Mouse (Mus musculus): ENCODE measurements at regions not wholly inside any gene's neighbourhood (a gene's known extent, or its start where the extent isn't known, plus 50 kb on each side); places are given as distances from the start of the nearest gene placed in this dataset.

GRCm38 (mm10) chr3:45523281-45523680 lies 145.1 kb downstream of the Pcdh10 start:
- DNase-seq = no peak

- no peak for DNase-seq
These were observed 168.9 kb downstream of the Pcdh10 start for GRCm38 (mm10) chr3:45547091-45547490.

- peak; percentile 15 for DNase-seq
These were observed 177.5 kb downstream of the Pcdh10 start for GRCm38 (mm10) chr3:45555736-45556135.

GRCm38 (mm10) chr3:45572995-45573394 lies 194.8 kb downstream of the Pcdh10 start:
- no peak for DNase-seq

GRCm38 (mm10) chr3:45577035-45577434 lies 198.8 kb downstream of the Pcdh10 start:
- DNase-seq = no peak

GRCm38 (mm10) chr3:45593561-45593960 lies 215.4 kb downstream of the Pcdh10 start:
- DNase-seq = no peak

- DNase-seq = no peak
These were observed 224.1 kb downstream of the Pcdh10 start for GRCm38 (mm10) chr3:45602278-45602677.

- no peak for DNase-seq
These were observed 225.0 kb downstream of the Pcdh10 start for GRCm38 (mm10) chr3:45603151-45603550.

GRCm38 (mm10) chr3:45620729-45621128 lies 242.5 kb downstream of the Pcdh10 start:
- DNase-seq = no peak

GRCm38 (mm10) chr3:45645856-45646450 lies 267.8 kb downstream of the Pcdh10 start:
- no peak for DNase-seq

- DNase-seq = no peak
These were observed 271.2 kb downstream of the Pcdh10 start for GRCm38 (mm10) chr3:45649361-45649760.

GRCm38 (mm10) chr3:45657023-45657422 lies 278.8 kb downstream of the Pcdh10 start:
- no peak for DNase-seq

GRCm38 (mm10) chr3:45658093-45658776 lies 280.0 kb downstream of the Pcdh10 start:
- no peak for DNase-seq

- DNase-seq = no peak
These were observed 280.9 kb downstream of the Pcdh10 start for GRCm38 (mm10) chr3:45659052-45659451.

- no peak for DNase-seq
These were observed 292.2 kb downstream of the Pcdh10 start for GRCm38 (mm10) chr3:45670434-45670833.

GRCm38 (mm10) chr3:45677672-45678071 lies 299.5 kb downstream of the Pcdh10 start:
- DNase-seq = no peak

GRCm38 (mm10) chr3:45681410-45681809 lies 303.2 kb downstream of the Pcdh10 start:
- DNase-seq = no peak

GRCm38 (mm10) chr3:45707891-45708290 lies 329.7 kb downstream of the Pcdh10 start:
- DNase-seq = no peak
